Mouse (Mus musculus) limb, embryonic 15.5 days (tissue): ENCODE measurements around the gene Fmn2. TPM values are rescaled to one million over a fixed set of nuclear protein-coding genes. Genes with fewer than 3 reads are reported as not detected.

Source experiments
- ATAC-seq: fragments of 200-750 bp; cut with Nextera tagmentation; 2 replicates; pipeline ENCODE4 v1.8.0; 2017; ENCODE audit warnings: low read depth, moderate TSS enrichment; ENCODE audit not compliant: insufficient number of reproducible peaks, low FRiP score, low TSS enrichment
- H3K27ac ChIP-seq: fragments of 300-500 bp; sonication (generic); 2 replicates; pipeline ENCODE4 v1.5.1; 2015; ENCODE audit warnings: moderate library complexity, mild to moderate bottlenecking, inconsistent platforms
- H3K27me3 ChIP-seq: fragments of 300-500 bp; sonication (generic); 2 replicates; pipeline ENCODE4 v1.6.1; 2015; ENCODE audit warnings: inconsistent platforms
- H3K36me3 ChIP-seq: fragments of 300-500 bp; sonication (generic); 2 replicates; pipeline ENCODE4 v1.6.1; 2015; ENCODE audit warnings: inconsistent platforms
- H3K4me1 ChIP-seq: fragments of 300-500 bp; sonication (generic); 2 replicates; pipeline ENCODE4 v1.6.1; 2015; ENCODE audit warnings: inconsistent platforms
- H3K4me2 ChIP-seq: fragments of 300-500 bp; sonication (generic); 2 replicates; pipeline ENCODE4 v1.6.1; 2015; ENCODE audit warnings: mild to moderate bottlenecking, inconsistent platforms
- H3K4me3 ChIP-seq: fragments of 300-500 bp; sonication (generic); 2 replicates; pipeline ENCODE4 v1.5.1; 2015; ENCODE audit warnings: mild to moderate bottlenecking, inconsistent platforms
- H3K9ac ChIP-seq: fragments of 300-500 bp; sonication (generic); 2 replicates; pipeline ENCODE4 v1.6.1; 2015; ENCODE audit warnings: inconsistent platforms
- H3K9me3 ChIP-seq: fragments of 300-500 bp; sonication (generic); 2 replicates; pipeline ENCODE4 v1.6.1; 2016; ENCODE audit warnings: inconsistent platforms
- WGBS: fragments of 180-500 bp; shearing (Covaris S2); methylation state at CpG from one replicate; pipeline ENCODE4 v1.1.7; 2015; 5-methylcytosine and 5-hydroxymethylcytosine counted together
- polyA plus RNA-seq: library from polyadenylated mRNA; unstranded; fragments of >200 nt; fragmentation: Nextera tagmentation; extraction: Ambion mirVana; gene quantifications from 2 replicates; pipeline ENCODE4 v1.2.1, GENCODE M21; 2015

The Fmn2 gene
- polyA plus RNA-seq, 1 experiment from 2014 or later, result 0.83 TPM

DNA sequence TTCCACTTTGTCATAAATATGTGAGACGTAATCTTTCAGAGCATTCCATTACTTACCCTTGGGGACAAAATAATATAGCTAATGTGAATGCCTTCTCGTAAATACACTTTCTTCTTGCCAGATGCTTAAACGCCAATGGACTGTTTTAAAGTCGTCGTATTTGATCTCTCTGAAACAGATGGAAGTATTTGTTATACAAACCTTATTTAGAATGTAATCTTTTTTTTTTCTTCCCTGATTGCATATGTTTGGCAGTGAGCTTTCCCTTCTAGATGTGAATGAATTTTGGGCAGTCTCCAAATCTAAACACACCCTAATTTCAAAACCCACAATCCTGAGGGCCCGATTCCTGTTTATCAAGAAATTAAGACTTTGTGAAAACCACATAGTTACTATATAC lies 173.7 kb downstream of the Fmn2 start:
- H3K36me3 ChIP-seq, result no peaks in the 10 kb centered on the region
- H3K9me3 ChIP-seq, result no peaks in the 10 kb centered on the region
- peaks cover 8% of the 10 kb centered on the region; the same call in 1 of the 2 replicates for H3K4me1 ChIP-seq
- WGBS, result 22% methylated on average over 6 of the region's 6 CpGs
- H3K4me2 ChIP-seq, result no peak overlapping the region
- H3K9ac ChIP-seq, result no peak overlapping the region
- no peak overlapping the region for H3K4me3 ChIP-seq
- ATAC-seq, result no peak
- H3K27me3 ChIP-seq, result no peaks in the 10 kb centered on the region
- H3K27ac ChIP-seq, result no peak overlapping the region

DNA sequence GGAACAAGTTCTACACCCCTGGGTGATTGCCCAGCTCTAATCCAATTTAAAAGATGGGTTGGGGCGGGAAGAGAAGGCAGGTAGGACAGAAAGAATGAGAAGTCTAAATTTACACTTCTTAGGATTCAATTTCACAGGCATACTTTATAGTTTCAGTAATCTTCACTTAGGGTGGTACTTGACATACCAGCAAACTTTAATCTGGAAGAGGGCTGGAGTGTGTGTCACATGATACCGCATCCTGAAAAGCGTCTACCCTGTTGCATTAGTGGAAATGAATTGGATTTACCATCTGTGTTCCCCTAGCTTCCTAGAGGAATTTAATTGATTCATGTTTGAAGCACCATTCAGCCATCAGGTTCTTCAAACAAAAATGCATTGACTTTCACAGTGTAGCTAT lies 174.6 kb downstream of the Fmn2 start:
- Histone ChIP-seq H3K9me3 (no peaks in the 10 kb centered on the region), H3K4me2 (no peak overlapping the region), H3K27me3 (no peaks in the 10 kb centered on the region), H3K4me3 (no peak overlapping the region), H3K4me1 (peaks cover 8% of the 10 kb centered on the region; the same call in 1 of the 2 replicates), H3K9ac (no peak overlapping the region), H3K36me3 (no peaks in the 10 kb centered on the region), H3K27ac (no peak overlapping the region)
- no peak for ATAC-seq
- WGBS, result 57% methylated on average over 3 of the region's 3 CpGs

DNA sequence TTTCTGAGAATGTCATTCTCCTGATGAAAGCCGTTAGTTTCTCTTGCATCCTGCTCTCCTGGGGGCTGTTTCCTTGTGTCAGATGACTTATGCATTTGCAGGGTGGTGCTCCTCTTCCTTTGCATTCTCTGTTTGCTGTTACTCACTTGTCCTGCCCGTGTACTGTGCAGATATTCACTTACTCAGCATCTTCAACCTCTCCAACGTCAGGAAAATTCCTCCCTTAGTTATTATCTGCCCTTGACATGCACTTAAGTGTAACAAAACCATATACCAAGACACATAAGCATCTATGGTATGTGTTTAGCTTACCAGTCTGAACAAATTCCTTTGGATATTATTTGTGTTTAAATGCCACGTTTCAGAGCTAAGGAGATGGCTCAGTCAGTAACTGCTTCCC lies 175.6 kb downstream of the Fmn2 start:
- Histone ChIP-seq H3K9ac (no peak overlapping the region), H3K9me3 (no peaks in the 10 kb centered on the region), H3K27ac (no peak overlapping the region), H3K4me2 (no peak overlapping the region), H3K4me1 (peaks cover 8% of the 10 kb centered on the region; the same call in 1 of the 2 replicates), H3K4me3 (no peak overlapping the region), H3K36me3 (no peaks in the 10 kb centered on the region), H3K27me3 (no peaks in the 10 kb centered on the region)
- no peak for ATAC-seq
- WGBS, result 36% methylated on average over 4 of the region's 4 CpGs

DNA sequence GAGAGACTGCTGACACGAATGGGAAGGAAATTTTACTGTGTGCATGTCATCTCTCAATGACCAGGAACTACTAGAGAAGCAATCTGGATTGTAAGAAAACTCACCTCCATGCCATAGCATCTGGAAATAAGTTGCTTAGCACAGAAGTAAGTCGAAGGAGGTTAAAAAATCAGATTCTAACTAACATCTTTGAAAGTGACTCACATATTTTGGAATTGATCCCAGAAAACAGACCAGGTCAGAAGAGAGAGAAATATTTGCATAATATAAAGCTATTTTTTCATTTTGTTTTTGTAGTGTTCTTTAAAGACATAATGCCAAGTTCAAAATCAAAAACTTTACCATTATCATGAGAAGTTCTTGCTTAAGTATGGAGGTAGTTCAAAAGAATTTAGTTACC lies 187.7 kb downstream of the Fmn2 start:
- no peaks in the 10 kb centered on the region for H3K4me1 ChIP-seq
- H3K9me3 ChIP-seq, result no peaks in the 10 kb centered on the region
- 81% methylated on average over 2 of the region's 2 CpGs for WGBS
- no peak overlapping the region for H3K9ac ChIP-seq
- ATAC-seq, result no peak
- H3K4me2 ChIP-seq, result no peak overlapping the region
- H3K27me3 ChIP-seq, result no peaks in the 10 kb centered on the region
- H3K27ac ChIP-seq, result no peak overlapping the region
- H3K4me3 ChIP-seq, result no peak overlapping the region
- no peaks in the 10 kb centered on the region for H3K36me3 ChIP-seq

DNA sequence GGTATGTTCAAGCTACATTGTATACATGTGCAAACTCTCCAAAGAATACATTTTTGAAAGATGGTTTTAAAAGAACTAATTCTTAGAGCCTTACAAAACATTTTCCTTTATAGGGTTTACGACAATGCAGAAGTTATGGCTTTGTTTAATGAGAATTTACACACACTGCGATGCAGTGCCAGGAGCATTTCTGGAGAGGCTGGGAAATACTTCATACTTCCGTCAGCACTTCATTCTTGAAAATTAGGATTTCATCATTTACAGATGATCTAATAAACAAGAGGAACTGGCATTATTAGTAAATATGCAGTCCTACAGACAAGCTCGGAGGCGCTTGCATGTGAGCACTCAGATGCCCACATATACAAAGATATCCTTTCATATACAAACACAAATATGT lies 199.2 kb downstream of the Fmn2 start:
- no peaks in the 10 kb centered on the region for H3K36me3 ChIP-seq
- H3K9ac ChIP-seq, result no peak overlapping the region
- WGBS, result 60% methylated on average over 5 of the region's 5 CpGs
- H3K4me3 ChIP-seq, result no peak overlapping the region
- no peaks in the 10 kb centered on the region for H3K9me3 ChIP-seq
- ATAC-seq, result no peak
- H3K27ac ChIP-seq, result no peak overlapping the region
- H3K4me1 ChIP-seq, result no peaks in the 10 kb centered on the region
- no peak overlapping the region for H3K4me2 ChIP-seq
- H3K27me3 ChIP-seq, result no peaks in the 10 kb centered on the region

DNA sequence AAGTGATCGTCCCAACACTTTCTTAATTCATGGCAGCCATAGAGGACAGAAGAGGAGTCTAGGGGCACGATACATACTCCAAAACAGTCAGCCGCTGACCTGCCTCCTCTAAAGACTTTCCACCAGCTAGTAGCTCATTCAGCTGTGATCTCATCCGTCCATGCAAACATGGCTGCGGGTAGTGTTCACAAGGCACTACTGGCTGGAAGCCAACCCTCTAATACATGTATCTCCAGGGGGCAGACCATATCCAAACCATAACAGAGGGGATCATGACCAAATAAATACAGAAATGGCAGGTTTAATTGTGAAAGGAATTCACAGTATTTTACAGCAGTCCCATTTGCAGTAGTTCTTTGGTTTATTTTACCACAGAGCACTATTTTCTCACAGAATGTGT lies 200.2 kb downstream of the Fmn2 start:
- Histone ChIP-seq H3K9ac (no peak overlapping the region), H3K9me3 (no peaks in the 10 kb centered on the region), H3K27me3 (no peaks in the 10 kb centered on the region), H3K27ac (no peak overlapping the region), H3K4me2 (no peak overlapping the region), H3K36me3 (no peaks in the 10 kb centered on the region), H3K4me1 (no peaks in the 10 kb centered on the region), H3K4me3 (no peak overlapping the region)
- ATAC-seq, result no peak
- WGBS, result 63% methylated on average over 5 of the region's 5 CpGs

DNA sequence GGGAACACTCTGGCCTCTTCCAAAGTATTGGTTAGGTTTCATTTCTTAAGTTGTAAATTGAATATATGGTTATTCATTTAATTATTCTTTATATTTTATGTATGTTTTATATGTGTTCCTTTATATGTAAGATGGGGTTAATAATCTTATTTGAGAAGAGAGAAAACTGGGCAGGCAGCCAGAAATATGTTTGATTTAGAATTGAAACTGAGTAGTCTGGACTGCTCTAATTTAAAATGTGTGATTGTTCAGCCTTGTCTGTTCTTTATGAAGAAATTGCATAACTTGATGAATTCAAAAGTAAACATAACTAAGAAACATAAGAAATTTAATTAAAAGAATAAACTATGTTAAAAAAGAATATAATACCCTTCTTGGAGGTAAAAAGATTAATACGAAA lies 202.3 kb downstream of the Fmn2 start:
- Histone ChIP-seq H3K4me3 (no peak overlapping the region), H3K9me3 (no peaks in the 10 kb centered on the region), H3K36me3 (no peaks in the 10 kb centered on the region), H3K9ac (no peak overlapping the region), H3K4me1 (no peaks in the 10 kb centered on the region), H3K27ac (no peak overlapping the region), H3K4me2 (no peak overlapping the region), H3K27me3 (no peaks in the 10 kb centered on the region)
- ATAC-seq, result no peak
- 67% methylated on average over 1 of the region's 1 CpGs for WGBS

DNA sequence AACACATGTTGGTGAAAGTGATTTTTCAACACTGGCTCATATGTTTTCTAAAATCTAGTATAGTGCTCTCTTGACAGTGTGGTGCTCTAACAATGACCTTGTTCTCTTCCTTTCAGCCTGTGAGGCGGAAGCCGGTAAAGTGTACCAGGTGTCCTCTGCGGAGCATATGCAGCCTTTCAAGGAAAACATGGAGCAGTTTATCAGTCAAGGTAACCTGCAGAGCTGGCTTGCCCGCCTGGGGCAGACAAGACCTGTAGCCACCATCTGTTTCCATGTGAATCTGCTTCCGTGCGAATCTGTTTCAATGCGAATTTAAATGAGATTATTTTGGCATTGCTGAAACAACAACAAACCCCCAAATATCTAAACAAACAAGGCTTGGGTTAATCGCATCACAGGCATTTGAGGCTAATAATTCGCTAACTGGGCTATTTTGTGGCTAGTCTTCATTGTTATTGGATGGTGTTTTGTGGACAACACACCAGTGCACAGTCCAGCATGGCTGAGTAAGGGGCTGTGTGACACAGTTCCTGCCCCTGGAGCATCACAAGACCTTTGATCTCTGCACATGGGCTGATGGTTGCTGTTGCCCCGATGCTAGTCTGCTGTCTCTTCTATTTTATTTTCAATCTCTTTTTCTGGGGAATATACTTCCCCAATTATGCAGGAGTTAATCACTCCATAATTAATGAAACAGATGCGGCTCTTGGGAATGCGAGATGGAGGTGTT lies 218.3 kb downstream of the Fmn2 start:
- WGBS, result 86% methylated on average over 12 of the region's 12 CpGs
- Histone ChIP-seq H3K9ac (no peak overlapping the region), H3K27me3 (no peaks in the 10 kb centered on the region), H3K9me3 (no peaks in the 10 kb centered on the region), H3K4me1 (no peaks in the 10 kb centered on the region), H3K4me3 (no peak overlapping the region), H3K36me3 (no peaks in the 10 kb centered on the region), H3K4me2 (no peak overlapping the region), H3K27ac (no peak overlapping the region)
- ATAC-seq, result no peak

DNA sequence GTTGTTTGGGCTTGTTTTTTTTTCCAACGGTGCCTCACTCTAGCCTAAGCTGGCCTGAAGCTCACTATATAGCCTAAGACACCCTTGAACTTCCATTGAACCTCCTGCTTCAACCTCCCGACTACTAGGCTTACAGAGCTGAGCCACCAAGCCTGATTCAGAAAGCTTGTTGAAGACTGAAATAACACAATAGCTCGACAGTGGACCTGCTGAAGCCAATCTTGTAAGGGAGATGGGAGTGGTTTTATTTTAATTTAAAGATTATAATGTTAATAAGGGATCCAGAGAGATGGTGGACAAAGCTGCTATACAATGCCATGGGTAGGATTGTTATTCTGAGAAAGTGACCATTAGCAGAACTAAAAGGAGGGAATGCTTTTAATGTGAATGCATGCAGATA lies 227.1 kb downstream of the Fmn2 start:
- H3K36me3 ChIP-seq, result no peaks in the 10 kb centered on the region
- no peak overlapping the region for H3K9ac ChIP-seq
- WGBS, result 78% methylated on average over 3 of the region's 3 CpGs
- H3K27me3 ChIP-seq, result no peaks in the 10 kb centered on the region
- H3K4me2 ChIP-seq, result no peak overlapping the region
- no peaks in the 10 kb centered on the region for H3K9me3 ChIP-seq
- no peak for ATAC-seq
- H3K4me3 ChIP-seq, result no peak overlapping the region
- H3K27ac ChIP-seq, result no peak overlapping the region
- no peaks in the 10 kb centered on the region for H3K4me1 ChIP-seq

DNA sequence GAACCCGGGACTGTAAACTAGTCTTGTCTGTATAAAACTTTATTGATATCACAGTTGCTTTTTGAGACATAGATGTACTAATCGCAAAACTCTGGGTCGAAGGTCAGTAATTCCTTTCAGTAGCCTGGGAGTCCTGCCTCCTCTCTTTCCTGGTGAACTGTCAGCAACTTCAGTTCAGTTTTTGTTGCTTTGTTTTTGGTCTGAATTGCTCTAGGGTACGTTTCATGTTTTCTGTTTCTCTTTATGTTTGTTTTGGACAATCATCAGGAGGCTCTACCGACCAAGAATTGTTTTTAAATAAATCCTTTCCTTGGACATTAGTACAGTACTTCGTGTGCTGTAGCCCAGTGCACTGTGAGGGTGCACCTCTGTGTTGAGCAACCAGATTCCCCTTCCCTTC lies 231.1 kb downstream of the Fmn2 start:
- Histone ChIP-seq H3K4me2 (no peak overlapping the region), H3K36me3 (no peaks in the 10 kb centered on the region), H3K27me3 (no peaks in the 10 kb centered on the region), H3K27ac (no peak overlapping the region), H3K9me3 (no peaks in the 10 kb centered on the region), H3K4me1 (no peaks in the 10 kb centered on the region), H3K9ac (no peak overlapping the region), H3K4me3 (no peak overlapping the region)
- no peak for ATAC-seq
- WGBS, result 70% methylated on average over 6 of the region's 6 CpGs

DNA sequence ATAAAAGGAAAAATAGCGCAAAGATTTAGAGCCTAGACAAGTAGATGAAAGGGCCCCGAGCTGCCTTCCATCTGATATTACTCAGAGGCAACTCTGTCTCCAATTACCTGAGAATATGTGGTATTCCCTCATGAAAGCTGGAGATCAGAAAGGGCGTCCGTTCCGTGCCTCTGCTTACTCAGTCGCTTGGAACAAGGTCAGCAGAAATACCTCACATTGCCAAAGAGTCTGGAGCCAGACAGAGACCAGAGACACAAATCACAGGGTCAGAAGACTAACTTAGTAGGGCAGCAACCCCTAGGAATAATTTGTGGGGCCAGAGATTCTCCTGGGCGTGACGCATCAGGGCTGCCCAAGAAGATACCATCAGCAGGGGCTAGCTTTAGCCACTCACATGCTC lies 237.3 kb downstream of the Fmn2 start:
- 47% methylated on average over 8 of the region's 8 CpGs for whole genome bisulfite sequencing
- H3K27me3 ChIP-seq, result no peaks in the 10 kb centered on the region
- H3K9me3 ChIP-seq, result no peaks in the 10 kb centered on the region
- H3K4me2 ChIP-seq, result no peak overlapping the region
- no peak overlapping the region for H3K9ac ChIP-seq
- H3K27ac ChIP-seq, result no peak overlapping the region
- ATAC-seq, result no peak
- H3K4me3 ChIP-seq, result no peak overlapping the region
- no peaks in the 10 kb centered on the region for H3K4me1 ChIP-seq
- no peaks in the 10 kb centered on the region for H3K36me3 ChIP-seq

DNA sequence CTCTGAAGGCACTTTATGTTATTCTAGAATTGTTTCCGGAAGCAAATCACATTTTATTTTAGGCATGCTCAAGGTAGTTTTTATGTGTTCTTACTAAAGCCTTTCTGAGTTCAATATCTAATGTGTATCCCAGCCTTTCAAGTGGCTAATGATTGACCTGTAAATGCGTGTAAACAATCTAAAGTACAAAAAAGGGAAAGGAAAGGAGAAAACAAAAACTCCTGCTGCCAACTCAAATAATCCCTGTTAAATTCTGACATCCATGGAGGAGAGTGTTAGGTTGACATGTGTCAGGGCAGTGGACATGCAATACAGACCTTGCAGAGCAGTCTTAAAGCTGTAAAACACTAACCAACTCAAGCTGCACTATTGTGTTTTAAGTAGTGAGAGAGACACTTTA lies 241.0 kb downstream of the Fmn2 start:
- H3K36me3 ChIP-seq, result no peaks in the 10 kb centered on the region
- no peak overlapping the region for H3K27ac ChIP-seq
- H3K4me3 ChIP-seq, result no peak overlapping the region
- no peaks in the 10 kb centered on the region for H3K27me3 ChIP-seq
- ATAC-seq, result no peak
- 51% methylated on average over 2 of the region's 2 CpGs for WGBS
- H3K4me2 ChIP-seq, result no peak overlapping the region
- H3K4me1 ChIP-seq, result no peaks in the 10 kb centered on the region
- no peaks in the 10 kb centered on the region for H3K9me3 ChIP-seq
- no peak overlapping the region for H3K9ac ChIP-seq

DNA sequence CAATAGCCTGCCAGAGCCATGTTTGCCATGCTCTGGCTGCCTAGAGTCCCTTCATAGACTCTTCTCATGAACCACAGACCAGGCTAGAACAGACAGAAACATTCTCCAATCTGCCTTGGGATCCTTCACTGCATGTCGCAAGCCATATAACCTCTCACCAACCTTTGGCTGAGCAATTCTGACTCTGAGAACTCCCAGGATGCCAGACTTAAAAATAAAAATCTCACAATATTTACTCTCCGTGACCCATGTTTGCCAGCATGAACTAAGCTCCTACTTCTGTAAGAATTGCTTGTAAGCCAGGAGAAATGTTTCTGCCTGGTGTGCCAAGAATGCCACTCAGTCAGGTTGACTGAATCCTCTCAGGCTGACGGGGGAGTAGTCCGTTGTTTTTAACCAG lies 246.9 kb downstream of the Fmn2 start:
- no peak for ATAC-seq
- Histone ChIP-seq H3K4me1 (no peaks in the 10 kb centered on the region), H3K9ac (no peak overlapping the region), H3K4me3 (no peak overlapping the region), H3K9me3 (no peaks in the 10 kb centered on the region), H3K27ac (no peak overlapping the region), H3K27me3 (no peaks in the 10 kb centered on the region), H3K36me3 (no peaks in the 10 kb centered on the region), H3K4me2 (no peak overlapping the region)
- WGBS, result 85% methylated on average over 4 of the region's 4 CpGs
